Mouse (Mus musculus) lung, embryonic 14.5 days (tissue): Measurements from ENCODE around the gene Cacna2d1. TPM values are rescaled to one million over a fixed set of nuclear protein-coding genes. Genes with fewer than 3 reads are reported as not detected.

Experiments
- ATAC-seq: fragments of 200-750 bp; cut with Nextera tagmentation; 2 replicates; pipeline ENCODE4 v1.8.0; 2017; ENCODE audit warnings: mild to moderate bottlenecking, moderate TSS enrichment, moderate library complexity; ENCODE audit not compliant: insufficient read depth
- DNase-seq: peaks from one replicate; pipeline ENCODE4 v3.0.0-alpha.2; 2015
- H3K27ac ChIP-seq: fragments of 300-500 bp; sonication (generic); 2 replicates; pipeline ENCODE4 v1.5.1; 2014; ENCODE audit warnings: low read depth, mild to moderate bottlenecking, moderate library complexity
- H3K27me3 ChIP-seq: fragments of 300-500 bp; sonication (generic); 2 replicates; pipeline ENCODE4 v1.6.1; 2014; ENCODE audit warnings: low read length, control low read depth; ENCODE audit not compliant: insufficient read depth
- H3K36me3 ChIP-seq: fragments of 300-500 bp; sonication (generic); 2 replicates; pipeline ENCODE4 v1.6.1; 2014; ENCODE audit warnings: control low read depth; ENCODE audit not compliant: insufficient read depth
- H3K4me1 ChIP-seq: fragments of 300-500 bp; sonication (generic); 2 replicates; pipeline ENCODE4 v1.6.1; 2014; ENCODE audit warnings: antibody characterized with exemption, control low read depth; ENCODE audit not compliant: insufficient read depth
- H3K4me2 ChIP-seq: fragments of 300-500 bp; sonication (generic); 2 replicates; pipeline ENCODE4 v1.6.1; 2014; ENCODE audit warnings: mild to moderate bottlenecking
- H3K4me3 ChIP-seq: fragments of 300-500 bp; sonication (generic); 2 replicates; pipeline ENCODE4 v1.5.1; 2014; ENCODE audit warnings: low read depth, low read length
- H3K9ac ChIP-seq: fragments of 300-500 bp; sonication (generic); 2 replicates; pipeline ENCODE4 v1.6.1; 2014
- H3K9me3 ChIP-seq: fragments of 300-500 bp; sonication (generic); 2 replicates; pipeline ENCODE4 v1.6.1; 2016; ENCODE audit warnings: low read depth, low read length, control low read depth
- CTCF ChIP-seq: IDR thresholded peaks from 2 replicates; pipeline ENCODE4 v1.5.1; 2016; ENCODE audit warnings: antibody characterized with exemption, low read depth
- WGBS: fragments of 180-500 bp; shearing (Covaris S2); extraction: QIAGEN DNeasy Blood & Tissue Kit; methylation state at CpG from one replicate; pipeline ENCODE4 v1.1.7; 2014; 5-methylcytosine and 5-hydroxymethylcytosine counted together
- polyA plus RNA-seq: library from polyadenylated mRNA; unstranded; fragments of >200 nt; fragmentation: Nextera tagmentation; extraction: Ambion mirVana; gene quantifications from 2 replicates; pipeline ENCODE4 v1.2.1, GENCODE M21; 2014

Gene Cacna2d1
- polyA plus RNA-seq, 1 experiment from 2014 or later: 15.6 TPM

GRCm38 (mm10) chr5:16092540-16092939 lies 158.0 kb downstream of the Cacna2d1 start:
- H3K4me2 ChIP-seq: no peak overlapping the region
- no peak overlapping the region for H3K9ac ChIP-seq
- H3K27ac ChIP-seq: no peak overlapping the region
- H3K9me3 ChIP-seq: no peaks in the 10 kb centered on the region
- 75% methylated on average over 7 of the region's 7 CpGs for WGBS
- DNase-seq (no peak), ATAC-seq (no peak)
- H3K27me3 ChIP-seq: no peaks in the 10 kb centered on the region
- H3K4me3 ChIP-seq: no peak overlapping the region
- no peaks in the 10 kb centered on the region for H3K36me3 ChIP-seq
- TF ChIP-seq CTCF: no peak
- no peaks in the 10 kb centered on the region for H3K4me1 ChIP-seq

GRCm38 (mm10) chr5:16093071-16093693 lies 158.7 kb downstream of the Cacna2d1 start:
- no peak overlapping the region for H3K9ac ChIP-seq
- no peak for TF ChIP-seq CTCF
- no peaks in the 10 kb centered on the region for H3K27me3 ChIP-seq
- no peaks in the 10 kb centered on the region for H3K36me3 ChIP-seq
- no peak overlapping the region for H3K4me3 ChIP-seq
- H3K4me2 ChIP-seq: no peak overlapping the region
- ATAC-seq (peak; percentile 74), DNase-seq (peak; percentile 73)
- no peak overlapping the region for H3K27ac ChIP-seq
- no peaks in the 10 kb centered on the region for H3K9me3 ChIP-seq
- WGBS: 61% methylated on average over 11 of the region's 11 CpGs
- no peaks in the 10 kb centered on the region for H3K4me1 ChIP-seq

- WGBS: 41% methylated on average over 4 of the region's 4 CpGs
- H3K4me3 ChIP-seq: no peak overlapping the region
- H3K9me3 ChIP-seq: no peaks in the 10 kb centered on the region
- ATAC-seq (0 out of 2 replicates have a peak, but pooled peaks have one; percentile 47), DNase-seq (peak; percentile 1)
- no peak overlapping the region for H3K27ac ChIP-seq
- no peak overlapping the region for H3K9ac ChIP-seq
- no peaks in the 10 kb centered on the region for H3K27me3 ChIP-seq
- no peak overlapping the region for H3K4me2 ChIP-seq
- H3K36me3 ChIP-seq: no peaks in the 10 kb centered on the region
- no peak for TF ChIP-seq CTCF
- H3K4me1 ChIP-seq: no peaks in the 10 kb centered on the region
These were observed 160.9 kb downstream of the Cacna2d1 start for GRCm38 (mm10) chr5:16095345-16095744.

DNA sequence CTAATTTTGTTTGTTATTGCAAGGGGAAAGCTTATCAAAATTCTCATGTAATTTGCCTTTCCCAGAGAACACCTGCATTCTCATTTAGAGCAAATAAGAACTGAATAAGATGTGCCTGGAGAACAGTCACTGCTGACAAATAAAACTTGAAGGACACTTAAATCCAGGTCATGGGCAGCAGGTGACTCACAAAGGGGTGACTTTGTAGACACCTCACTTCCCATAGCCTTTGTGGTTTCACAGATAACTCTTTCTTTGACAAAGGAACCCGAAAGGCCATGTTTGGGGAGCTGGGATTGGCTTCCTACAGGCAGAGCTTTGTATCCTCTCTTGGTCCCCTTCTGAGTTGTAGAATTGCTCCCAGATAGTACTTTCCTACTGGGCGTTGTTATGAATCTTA lies 164.3 kb downstream of the Cacna2d1 start:
- Histone ChIP-seq H3K9ac (no peak overlapping the region), H3K4me3 (no peak overlapping the region), H3K4me2 (no peak overlapping the region), H3K27me3 (no peaks in the 10 kb centered on the region), H3K27ac (no peak overlapping the region), H3K36me3 (no peaks in the 10 kb centered on the region), H3K4me1 (no peaks in the 10 kb centered on the region), H3K9me3 (no peaks in the 10 kb centered on the region)
- no peak for ATAC-seq
- no peak for TF ChIP-seq CTCF
- WGBS: 77% methylated on average over 2 of the region's 2 CpGs
- DNase-seq: no peak

GRCm38 (mm10) chr5:16101820-16102219 lies 167.3 kb downstream of the Cacna2d1 start:
- H3K4me1 ChIP-seq: no peaks in the 10 kb centered on the region
- H3K9ac ChIP-seq: no peak overlapping the region
- H3K4me2 ChIP-seq: no peak overlapping the region
- no peaks in the 10 kb centered on the region for H3K9me3 ChIP-seq
- H3K36me3 ChIP-seq: no peaks in the 10 kb centered on the region
- H3K27ac ChIP-seq: no peak overlapping the region
- no peak for DNase-seq
- WGBS: 97% methylated on average over 1 of the region's 1 CpGs
- no peaks in the 10 kb centered on the region for H3K27me3 ChIP-seq
- no peak for TF ChIP-seq CTCF
- ATAC-seq: no peak
- H3K4me3 ChIP-seq: no peak overlapping the region

DNA sequence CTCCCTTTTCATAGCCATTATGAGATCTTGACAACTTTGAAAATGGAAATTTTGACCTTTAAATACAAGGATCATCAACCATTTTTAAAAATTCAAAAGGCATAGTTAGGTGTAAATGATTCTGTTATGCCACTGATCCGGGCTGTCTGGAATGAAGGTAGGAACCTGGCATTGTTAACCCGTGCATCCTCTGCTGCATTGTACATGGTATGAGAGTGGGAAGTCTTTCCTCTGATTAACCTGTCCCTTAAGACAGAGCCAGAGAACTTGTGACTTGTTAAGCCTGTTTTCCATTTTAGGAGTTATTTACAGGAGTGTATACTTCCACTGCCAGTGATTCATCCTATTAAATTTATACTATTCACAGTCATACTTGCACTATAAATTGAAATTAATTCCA lies 171.2 kb downstream of the Cacna2d1 start:
- TF ChIP-seq CTCF: no peak
- H3K9ac ChIP-seq: no peak overlapping the region
- H3K9me3 ChIP-seq: no peaks in the 10 kb centered on the region
- no peaks in the 10 kb centered on the region for H3K36me3 ChIP-seq
- no peak overlapping the region for H3K27ac ChIP-seq
- H3K4me1 ChIP-seq: no peaks in the 10 kb centered on the region
- ATAC-seq (no peak), DNase-seq (no peak)
- H3K4me2 ChIP-seq: no peak overlapping the region
- H3K4me3 ChIP-seq: no peak overlapping the region
- WGBS: 79% methylated on average over 2 of the region's 2 CpGs
- no peaks in the 10 kb centered on the region for H3K27me3 ChIP-seq

DNA sequence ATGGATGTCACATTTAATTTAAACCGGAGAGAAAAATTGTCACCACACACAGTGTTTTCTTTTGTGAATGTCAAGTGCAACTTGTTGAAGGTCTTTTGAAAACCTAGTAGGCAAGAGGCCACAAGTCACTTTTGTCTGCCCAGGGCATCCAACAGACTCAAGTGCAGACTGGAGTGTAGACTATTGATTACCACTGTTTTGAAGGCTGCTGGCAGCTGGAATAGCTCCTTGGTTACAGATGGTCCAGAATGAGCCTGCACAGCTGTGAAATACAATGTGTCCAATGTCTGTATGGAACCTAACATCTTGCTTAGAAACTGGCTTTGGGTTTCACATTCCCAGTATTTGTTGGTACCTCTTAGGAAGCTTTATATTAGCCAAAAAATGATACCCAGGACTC lies 176.2 kb downstream of the Cacna2d1 start:
- WGBS: 77% methylated on average over 1 of the region's 1 CpGs
- Histone ChIP-seq H3K4me3 (no peak overlapping the region), H3K4me2 (no peak overlapping the region), H3K27ac (no peak overlapping the region), H3K27me3 (no peaks in the 10 kb centered on the region), H3K4me1 (no peaks in the 10 kb centered on the region), H3K9me3 (no peaks in the 10 kb centered on the region), H3K36me3 (no peaks in the 10 kb centered on the region), H3K9ac (no peak overlapping the region)
- no peak for TF ChIP-seq CTCF
- ATAC-seq (no peak), DNase-seq (no peak)
